Comparison of ENCODE assay signal across 21 mouse cellular contexts in the genomic region with DNA sequence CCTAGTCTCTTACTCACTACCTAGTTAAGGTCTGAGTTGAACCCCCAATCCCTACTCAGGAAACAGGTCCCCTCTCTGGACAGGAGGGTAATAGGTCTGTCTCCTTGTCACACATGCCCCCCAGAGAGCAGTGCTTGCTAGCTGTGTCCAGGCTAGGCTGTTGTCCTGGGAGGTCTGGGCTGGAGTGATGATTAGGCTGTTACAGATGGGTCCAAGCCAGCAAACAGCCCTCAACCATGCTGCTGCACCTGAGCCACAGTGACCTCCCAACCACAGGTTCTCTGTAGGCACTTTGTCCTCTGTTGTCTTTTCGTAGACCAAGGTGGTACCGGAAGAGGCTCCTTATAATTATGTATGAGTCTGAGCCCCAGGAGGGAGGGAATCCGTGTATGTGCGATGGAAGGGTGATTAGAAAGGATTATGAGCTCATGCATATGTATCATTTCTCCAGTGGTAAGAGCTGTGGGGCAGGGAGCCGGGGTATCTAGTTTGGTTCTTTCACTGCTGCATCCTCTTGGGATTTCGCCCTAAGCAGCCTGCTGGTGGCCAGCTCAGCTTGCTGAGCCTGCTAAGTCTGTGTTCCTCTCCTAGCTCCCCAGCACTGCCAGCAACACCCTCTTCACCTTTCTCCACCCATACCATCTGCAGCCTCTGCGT. TPM values are rescaled to one million over a fixed set of nuclear protein-coding genes. Genes with fewer than 3 reads are reported as not detected.
DNase-seq lines count a peak whose midpoint lies in the region; ATAC-seq and TF ChIP-seq lines count a peak whose summit lies in the region.
"Had no signal": no experiment of that assay in that cellular context is flagged by ENCODE, and none has a peak within 500 bp of the region (broad histone marks: within the 10 kb centered on the region; RNA-seq: fewer than 3 reads in every experiment).

No protein-coding gene starts in this region.

- H3K4me1 ChIP-seq in forebrain, embryonic 10.5 days = peaks cover 8% of the 10 kb centered on the region; the same call in 1 of the 2 replicates
- no peaks in the 10 kb centered on the region for H3K4me1 ChIP-seq in forebrain, postnatal 0 days (ENCODE audit: insufficient read depth)
- H3K4me1 ChIP-seq in limb, embryonic 15.5 days = no peaks in the 10 kb centered on the region
- H3K4me1 ChIP-seq in limb, embryonic 10.5 days = no peaks in the 10 kb centered on the region
- H3K4me1 ChIP-seq in hindbrain, embryonic 13.5 days (replicated peaks) = peaks cover 21% of the 10 kb centered on the region
- H3K4me1 ChIP-seq in neural tube, embryonic 14.5 days (ENCODE audit: control insufficient read depth, insufficient read depth, low read length) = peaks cover 6% of the 10 kb centered on the region
- H3K4me1 ChIP-seq: embryonic facial prominence, embryonic 13.5 days; heart, embryonic 12.5 days; liver, embryonic 15.5 days had no signal

- H3K4me2 ChIP-seq in forebrain, postnatal 0 days (ENCODE audit: low read depth) = no peak overlapping the region
- H3K4me2 ChIP-seq in limb, embryonic 15.5 days = no peak overlapping the region
- no peak overlapping the region for H3K4me2 ChIP-seq in hindbrain, embryonic 13.5 days
- no peak overlapping the region for H3K4me2 ChIP-seq in neural tube, embryonic 14.5 days (ENCODE audit: low read depth, low read length)
- H3K4me2 ChIP-seq: embryonic facial prominence, embryonic 13.5 days; heart, embryonic 12.5 days; liver, embryonic 15.5 days had no signal

- H3K4me3 ChIP-seq in forebrain, embryonic 10.5 days = no peak overlapping the region
- H3K4me3 ChIP-seq in forebrain, postnatal 0 days (ENCODE audit: low read depth, low read length) = no peak overlapping the region
- no peak overlapping the region for H3K4me3 ChIP-seq in limb, embryonic 15.5 days
- H3K4me3 ChIP-seq in limb, embryonic 10.5 days = no peak overlapping the region
- H3K4me3 ChIP-seq in hindbrain, embryonic 13.5 days = no peak overlapping the region
- H3K4me3 ChIP-seq in neural tube, embryonic 14.5 days (ENCODE audit: low read depth, low read length) = no peak overlapping the region
- no peak overlapping the region for H3K4me3 ChIP-seq in gastrocnemius, adult 2 months
- H3K4me3 ChIP-seq: embryonic facial prominence, embryonic 13.5 days; heart, embryonic 12.5 days; liver, embryonic 15.5 days had no signal

- no peak for TF ChIP-seq CTCF in forebrain, postnatal 0 days (IDR thresholded peaks at IDR 0.05; ENCODE audit: low read depth)
- TF ChIP-seq CTCF in gastrocnemius, adult 2 months (IDR thresholded peaks at IDR 0.05) = no peak

- peaks cover 31% of the 10 kb centered on the region for H3K36me3 ChIP-seq in forebrain, embryonic 10.5 days (replicated peaks)
- 0 out of 2 replicates have a peak, but pooled peaks cover 8% of the 10 kb centered on the region for H3K36me3 ChIP-seq in forebrain, postnatal 0 days (ENCODE audit: insufficient read depth)
- H3K36me3 ChIP-seq in limb, embryonic 15.5 days = peaks cover 34% of the 10 kb centered on the region
- H3K36me3 ChIP-seq in limb, embryonic 10.5 days = peaks cover 42% of the 10 kb centered on the region
- H3K36me3 ChIP-seq in hindbrain, embryonic 13.5 days = no peaks in the 10 kb centered on the region
- H3K36me3 ChIP-seq in neural tube, embryonic 14.5 days (ENCODE audit: control insufficient read depth, insufficient read depth, low read length) = no peaks in the 10 kb centered on the region
- H3K36me3 ChIP-seq: liver, embryonic 15.5 days had no signal

- H3K9me3 ChIP-seq in forebrain, embryonic 10.5 days = no peaks in the 10 kb centered on the region
- no peaks in the 10 kb centered on the region for H3K9me3 ChIP-seq in forebrain, postnatal 0 days (ENCODE audit: low read length)
- no peaks in the 10 kb centered on the region for H3K9me3 ChIP-seq in limb, embryonic 15.5 days
- H3K9me3 ChIP-seq in limb, embryonic 10.5 days (replicated peaks) = no peaks in the 10 kb centered on the region
- H3K9me3 ChIP-seq in hindbrain, embryonic 13.5 days = no peaks in the 10 kb centered on the region
- H3K9me3 ChIP-seq in neural tube, embryonic 14.5 days (ENCODE audit: control insufficient read depth, low read length) = no peaks in the 10 kb centered on the region
- H3K9me3 ChIP-seq: embryonic facial prominence, embryonic 13.5 days; heart, embryonic 12.5 days; liver, embryonic 15.5 days had no signal

- DNase-seq in forebrain, embryonic 10.5 days (ENCODE audit: extremely low spot score, low spot score) = no peak
- no peak for DNase-seq in forebrain, postnatal 0 days
- no peak for DNase-seq in limb, embryonic 10.5 days (ENCODE audit: low spot score)
- DNase-seq in gastrocnemius, adult 2 months = no peak
- DNase-seq: adrenal gland, postnatal 36 days; cerebellum, adult 18-20 months; cerebellum, postnatal 36 days; heart, adult 11 months; heart, postnatal 14 days; kidney, adult 18-20 months; kidney, postnatal 10 days; right cerebral cortex, postnatal 25 days; thymus, postnatal 36 days had no signal

- no peak overlapping the region for H3K9ac ChIP-seq in forebrain, postnatal 0 days
- no peak overlapping the region for H3K9ac ChIP-seq in limb, embryonic 15.5 days
- H3K9ac ChIP-seq in hindbrain, embryonic 13.5 days = peak overlapping the region; percentile 19; the same call in 1 of the 2 replicates
- H3K9ac ChIP-seq in neural tube, embryonic 14.5 days (replicated peaks; ENCODE audit: low read depth, low read length) = no peak overlapping the region
- H3K9ac ChIP-seq: embryonic facial prominence, embryonic 13.5 days; heart, embryonic 12.5 days; liver, embryonic 15.5 days had no signal

- peak overlapping the region; percentile 66; the same call in 1 of the 2 replicates for H3K27ac ChIP-seq in forebrain, embryonic 10.5 days
- H3K27ac ChIP-seq in forebrain, postnatal 0 days (ENCODE audit: low read depth, low read length) = no peak overlapping the region
- 0 out of 2 replicates have a peak overlapping the region, but pooled peaks have one; percentile 47 for H3K27ac ChIP-seq in limb, embryonic 15.5 days
- no peak overlapping the region for H3K27ac ChIP-seq in limb, embryonic 10.5 days
- peak overlapping the region; percentile 64; the same call in 1 of the 2 replicates for H3K27ac ChIP-seq in hindbrain, embryonic 13.5 days
- no peak overlapping the region for H3K27ac ChIP-seq in neural tube, embryonic 14.5 days (ENCODE audit: low read depth, low read length)
- H3K27ac ChIP-seq in gastrocnemius, adult 2 months = no peak overlapping the region
- H3K27ac ChIP-seq: embryonic facial prominence, embryonic 13.5 days; liver, embryonic 15.5 days had no signal

- ATAC-seq in forebrain, postnatal 0 days = no peak
- ATAC-seq in limb, embryonic 15.5 days (ENCODE audit: insufficient number of reproducible peaks, low FRiP score, low TSS enrichment, low read depth) = no peak
- ATAC-seq in hindbrain, embryonic 13.5 days (ENCODE audit: low FRiP score) = 0 out of 2 replicates have a peak, but pooled peaks have one; percentile 40
- 0 out of 2 replicates have a peak, but pooled peaks have one; percentile 23 for ATAC-seq in neural tube, embryonic 14.5 days (ENCODE audit: low read depth)
- ATAC-seq: lung, postnatal 0 days had no signal

- H3K27me3 ChIP-seq in forebrain, embryonic 10.5 days (ENCODE audit: poor library complexity, severe bottlenecking) = no peaks in the 10 kb centered on the region
- no peaks in the 10 kb centered on the region for H3K27me3 ChIP-seq in forebrain, postnatal 0 days (ENCODE audit: insufficient read depth, low read length)
- no peaks in the 10 kb centered on the region for H3K27me3 ChIP-seq in limb, embryonic 15.5 days
- H3K27me3 ChIP-seq in limb, embryonic 10.5 days (ENCODE audit: low read depth, poor library complexity, severe bottlenecking) = no peaks in the 10 kb centered on the region
- H3K27me3 ChIP-seq in hindbrain, embryonic 13.5 days = no peaks in the 10 kb centered on the region
- H3K27me3 ChIP-seq in neural tube, embryonic 14.5 days (ENCODE audit: control insufficient read depth, insufficient read depth, low read length) = no peaks in the 10 kb centered on the region
- H3K27me3 ChIP-seq: CH12.LX; embryonic facial prominence, embryonic 13.5 days; heart, embryonic 12.5 days; liver, embryonic 15.5 days had no signal

- WGBS in forebrain, embryonic 10.5 days = 76% methylated on average over 7 of the region's 7 CpGs
- WGBS in forebrain, postnatal 0 days = 35% methylated on average over 7 of the region's 7 CpGs
- 75% methylated on average over 7 of the region's 7 CpGs for WGBS in limb, embryonic 15.5 days
- WGBS in limb, embryonic 10.5 days = 89% methylated on average over 7 of the region's 7 CpGs
- WGBS in hindbrain, embryonic 13.5 days = 33% methylated on average over 7 of the region's 7 CpGs
- 46% methylated on average over 7 of the region's 7 CpGs for WGBS in neural tube, embryonic 14.5 days

- intact Hi-C loops in gastrocnemius, adult 2 months (cut with DNase I) = no loop called here

RNA-seq across cellular contexts. Expression of gene Pepd, which starts 34.2 kb away (rescaled TPM):
- polyA plus RNA-seq in forebrain, embryonic 10.5 days (2016; fragmentation: Nextera tagmentation; extraction: Ambion mirVana) = 74.0 and 78.5 TPM in 2 replicates
- total RNA-seq in forebrain, postnatal 0 days (2014; rRNA removed) = 41.2 and 52.3 TPM in 2 replicates
- polyA plus RNA-seq in forebrain, postnatal 0 days (2015; fragmentation: Nextera tagmentation; extraction: Ambion mirVana) = 56.7 and 60.4 TPM in 2 replicates
- polyA plus RNA-seq in limb, embryonic 15.5 days (2015; fragmentation: Nextera tagmentation; extraction: Ambion mirVana) = 77.8 and 83.7 TPM in 2 replicates
- 75.2 and 75.8 TPM in 2 replicates for polyA plus RNA-seq in limb, embryonic 10.5 days (2016; fragmentation: Nextera tagmentation; extraction: Ambion mirVana)
- 52.4 and 54.6 TPM in 2 replicates for polyA plus RNA-seq in hindbrain, embryonic 13.5 days (2015; fragmentation: Nextera tagmentation; extraction: Ambion mirVana)
- polyA plus RNA-seq in neural tube, embryonic 14.5 days (2014; fragmentation: Nextera tagmentation; extraction: Ambion mirVana) = 67.9 and 69.8 TPM in 2 replicates
- 10 to 100 TPM; 24.1 to 24.3 TPM for total RNA-seq in gastrocnemius, adult 2 months (2021)

Comparison
In these comparisons a context has a peak if more than half of its experiments do, and no peak if none do; other contexts are left out.
1. H3K27ac ChIP-seq: peak in forebrain, embryonic 10.5 days (single experiment), limb, embryonic 15.5 days (single experiment) and hindbrain, embryonic 13.5 days (single experiment); none in forebrain, postnatal 0 days (single experiment), limb, embryonic 10.5 days (single experiment), neural tube, embryonic 14.5 days (single experiment) and gastrocnemius, adult 2 months (single experiment).
2. ATAC-seq: peak in hindbrain, embryonic 13.5 days (single experiment) and neural tube, embryonic 14.5 days (single experiment); none in forebrain, postnatal 0 days (single experiment) and limb, embryonic 15.5 days (single experiment).